Mouse (Mus musculus) kidney, adult 2 months (tissue): ENCODE data around the gene Cnn1.

Experiments used
- CTCF ChIP-seq: fragments of 200-500 bp; conservative IDR thresholded peaks from 2 replicates; pipeline ENCODE4 v1.5.1; 2011; ENCODE audit warnings: low read depth, mild to moderate bottlenecking, control low read depth, low read length, moderate library complexity, mixed read lengths; ENCODE audit not compliant: insufficient read depth, insufficient read length
- POLR2A ChIP-seq: fragments of 200-500 bp; IDR thresholded peaks from one replicate; pipeline ENCODE4 v1.6.1; 2011; ENCODE audit warnings: low read depth, low read length, control low read depth

GRCm38 (mm10) chr9:22095854-22096307 is 3.1 kb upstream of the Cnn1 start:
- TF ChIP-seq CTCF (peak; percentile 76), POLR2A (no peak)
